Mouse (Mus musculus) intestine, embryonic 14.5 days (tissue): ENCODE data around the gene Mapkap1. TPM values are rescaled to one million over a fixed set of nuclear protein-coding genes. Genes with fewer than 3 reads are reported as not detected.

Experiments
- ATAC-seq: fragments of 200-750 bp; cut with Nextera tagmentation; replicated peaks from 2 replicates; pipeline ENCODE4 v1.8.0; 2017; ENCODE audit warnings: low read depth, moderate number of reproducible peaks, moderate TSS enrichment, moderate library complexity; ENCODE audit not compliant: low FRiP score, low TSS enrichment
- DNase-seq: peaks from one replicate; pipeline ENCODE4 v3.0.0-alpha.2; 2018; ENCODE audit warnings: low spot score
- H3K27ac ChIP-seq: fragments of 300-500 bp; sonication (generic); 2 replicates; pipeline ENCODE4 v1.5.1; 2014; ENCODE audit warnings: low read depth, mild to moderate bottlenecking, control low read depth
- H3K27me3 ChIP-seq: fragments of 300-500 bp; sonication (generic); replicated peaks from 2 replicates; pipeline ENCODE4 v1.6.1; 2014; ENCODE audit warnings: low read length, control low read depth; ENCODE audit not compliant: control insufficient read depth, insufficient read depth
- H3K36me3 ChIP-seq: fragments of 300-500 bp; sonication (generic); 2 replicates; pipeline ENCODE4 v1.6.1; 2014; ENCODE audit warnings: low read length, control low read depth; ENCODE audit not compliant: control insufficient read depth, insufficient read depth
- H3K4me1 ChIP-seq: fragments of 300-500 bp; sonication (generic); replicated peaks from 2 replicates; pipeline ENCODE4 v1.6.1; 2014; ENCODE audit warnings: low read length, control low read depth, mixed read lengths; ENCODE audit not compliant: control insufficient read depth, insufficient read depth
- H3K4me2 ChIP-seq: fragments of 300-500 bp; sonication (generic); 2 replicates; pipeline ENCODE4 v1.6.1; 2014; ENCODE audit warnings: low read length
- H3K4me3 ChIP-seq: fragments of 300-500 bp; sonication (generic); 2 replicates; pipeline ENCODE4 v1.5.1; 2014; ENCODE audit warnings: low read depth, low read length, control low read depth, mixed read lengths
- H3K9ac ChIP-seq: fragments of 300-500 bp; sonication (generic); 2 replicates; pipeline ENCODE4 v1.6.1; 2014; ENCODE audit warnings: mild to moderate bottlenecking, low read length
- H3K9me3 ChIP-seq: fragments of 300-500 bp; sonication (generic); 2 replicates; pipeline ENCODE4 v1.6.1; 2016; ENCODE audit warnings: low read length, control low read depth; ENCODE audit not compliant: control insufficient read depth
- WGBS: fragments of 180-500 bp; shearing (Covaris S2); extraction: QIAGEN DNeasy Blood & Tissue Kit; methylation state at CpG from one replicate; pipeline ENCODE4 v1.1.7; 2014; 5-methylcytosine and 5-hydroxymethylcytosine counted together
- polyA plus RNA-seq: library from polyadenylated mRNA; unstranded; fragments of >200 nt; fragmentation: Nextera tagmentation; extraction: Ambion mirVana; gene quantifications from 2 replicates; pipeline ENCODE4 v1.2.1, GENCODE M21; 2014

The Mapkap1 gene
- polyA plus RNA-seq, 1 experiment from 2014 or later: 89.3 TPM

DNA sequence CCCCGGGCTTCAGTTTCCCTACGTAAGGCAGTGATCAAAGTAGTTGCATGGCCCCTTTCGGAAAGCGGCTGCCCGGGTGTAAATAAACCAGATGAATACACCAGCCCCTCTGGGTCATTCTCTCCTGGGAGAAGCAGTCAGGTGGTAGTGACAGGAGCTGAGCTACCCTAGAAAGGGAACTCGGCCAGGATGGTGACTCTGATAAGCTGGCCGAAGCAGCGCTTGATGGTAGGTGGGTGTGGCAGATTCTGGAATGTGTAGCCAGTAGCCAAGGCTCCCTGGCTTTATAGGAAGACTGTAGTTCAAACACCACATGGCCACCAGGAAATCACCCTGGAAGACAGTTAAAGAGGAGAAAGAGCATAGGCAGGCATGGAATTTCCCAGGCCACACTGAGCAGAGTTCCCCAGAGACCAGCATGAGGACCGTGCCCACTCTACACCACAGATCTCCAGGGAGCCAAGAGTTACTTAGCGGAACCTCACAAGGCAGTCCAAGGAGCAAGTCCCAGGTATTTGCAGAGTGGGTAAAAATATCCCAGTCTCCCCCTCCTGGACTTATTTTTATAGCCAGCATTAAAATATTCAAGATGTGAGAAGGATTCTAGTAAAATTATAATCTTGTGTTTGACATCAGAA lies 214.3 kb downstream of the Mapkap1 start:
- Histone ChIP-seq H3K4me1 (no peaks in the 10 kb centered on the region), H3K27ac (no peak overlapping the region), H3K36me3 (0 out of 2 replicates have a peak, but pooled peaks cover 8% of the 10 kb centered on the region), H3K9ac (0 out of 2 replicates have a peak overlapping the region, but pooled peaks have one; percentile 8), H3K9me3 (no peaks in the 10 kb centered on the region), H3K4me2 (no peak overlapping the region), H3K4me3 (no peak overlapping the region), H3K27me3 (no peaks in the 10 kb centered on the region)
- DNase-seq (no peak), ATAC-seq (0 out of 2 replicates have a peak, but pooled peaks have one; percentile 43)
- 43% methylated on average over 10 of the region's 10 CpGs for WGBS

DNA sequence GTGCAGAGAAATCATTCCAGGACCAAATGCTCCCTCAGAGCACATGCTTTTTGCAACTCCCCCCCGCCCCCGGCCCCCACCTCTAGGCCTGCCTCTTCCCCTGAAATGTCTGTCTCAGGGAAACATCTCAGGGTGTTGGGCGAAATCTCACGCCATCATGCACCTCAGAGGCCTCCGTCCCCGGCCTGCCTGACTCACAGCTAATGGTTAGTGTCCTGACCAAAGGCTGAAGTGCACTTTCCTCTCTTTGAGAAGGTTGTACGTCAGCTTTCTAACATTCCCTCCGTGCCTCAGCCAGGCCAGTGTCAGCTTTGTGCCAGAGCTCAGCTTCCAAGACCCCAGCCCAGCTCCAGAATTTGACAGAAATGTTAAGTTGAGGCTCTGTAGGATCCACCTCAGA lies 214.9 kb downstream of the Mapkap1 start:
- 0 out of 2 replicates have a peak, but pooled peaks cover 8% of the 10 kb centered on the region for H3K36me3 ChIP-seq
- no peaks in the 10 kb centered on the region for H3K4me1 ChIP-seq
- H3K27me3 ChIP-seq: no peaks in the 10 kb centered on the region
- no peak overlapping the region for H3K9ac ChIP-seq
- ATAC-seq (no peak), DNase-seq (no peak)
- no peak overlapping the region for H3K4me3 ChIP-seq
- 78% methylated on average over 8 of the region's 8 CpGs for WGBS
- H3K9me3 ChIP-seq: no peaks in the 10 kb centered on the region
- no peak overlapping the region for H3K4me2 ChIP-seq
- H3K27ac ChIP-seq: no peak overlapping the region

DNA sequence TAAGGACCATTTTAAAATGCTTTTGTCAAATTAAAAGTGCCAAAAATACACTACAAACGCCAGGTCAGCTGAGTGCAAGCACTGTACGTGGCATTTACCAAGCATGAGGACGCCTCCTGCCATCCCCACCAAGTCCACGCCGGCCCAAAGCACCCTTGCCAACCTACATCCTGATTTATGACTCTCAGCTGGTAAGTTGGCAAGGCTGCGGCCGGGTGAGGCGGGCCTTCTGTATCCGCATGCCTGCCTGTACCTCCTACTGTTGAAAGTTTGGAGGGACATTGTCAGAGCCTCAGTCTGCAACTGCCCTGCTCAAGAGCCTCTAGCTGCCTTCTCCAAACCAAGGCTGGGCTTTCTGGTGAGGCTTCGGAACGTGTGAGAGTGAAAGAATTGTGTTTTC lies 215.9 kb downstream of the Mapkap1 start:
- H3K9me3 ChIP-seq: no peaks in the 10 kb centered on the region
- ATAC-seq (no peak), DNase-seq (no peak)
- no peak overlapping the region for H3K4me3 ChIP-seq
- no peak overlapping the region for H3K4me2 ChIP-seq
- 82% methylated on average over 11 of the region's 11 CpGs for WGBS
- peaks cover 7% of the 10 kb centered on the region for H3K4me1 ChIP-seq
- H3K27me3 ChIP-seq: no peaks in the 10 kb centered on the region
- H3K36me3 ChIP-seq: 0 out of 2 replicates have a peak, but pooled peaks cover 8% of the 10 kb centered on the region
- H3K9ac ChIP-seq: no peak overlapping the region
- no peak overlapping the region for H3K27ac ChIP-seq

DNA sequence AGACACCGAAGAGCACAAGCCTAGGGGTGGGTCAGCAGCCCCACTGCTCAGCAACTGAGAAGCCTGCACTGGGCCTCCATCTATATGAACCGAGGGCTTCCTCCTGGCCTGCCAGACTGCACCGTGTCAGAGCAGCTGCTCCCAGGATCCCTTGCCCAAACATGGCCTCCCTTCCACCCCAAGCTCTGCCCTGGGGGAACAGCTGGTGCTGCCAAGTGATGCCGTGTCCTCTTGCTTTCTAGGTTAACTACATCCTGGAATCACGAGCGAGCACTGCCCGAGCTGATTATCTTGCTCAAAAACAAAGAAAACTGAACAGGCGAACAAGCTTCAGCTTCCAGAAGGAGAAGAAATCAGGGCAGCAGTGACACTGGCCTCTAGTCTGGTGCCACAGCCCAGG lies 216.6 kb downstream of the Mapkap1 start:
- 86% methylated on average over 8 of the region's 8 CpGs for WGBS
- DNase-seq (no peak), ATAC-seq (no peak)
- no peaks in the 10 kb centered on the region for H3K27me3 ChIP-seq
- H3K4me2 ChIP-seq: no peak overlapping the region
- H3K36me3 ChIP-seq: 0 out of 2 replicates have a peak, but pooled peaks cover 8% of the 10 kb centered on the region
- no peaks in the 10 kb centered on the region for H3K9me3 ChIP-seq
- no peak overlapping the region for H3K9ac ChIP-seq
- H3K27ac ChIP-seq: no peak overlapping the region
- H3K4me1 ChIP-seq: peaks cover 14% of the 10 kb centered on the region
- H3K4me3 ChIP-seq: no peak overlapping the region

DNA sequence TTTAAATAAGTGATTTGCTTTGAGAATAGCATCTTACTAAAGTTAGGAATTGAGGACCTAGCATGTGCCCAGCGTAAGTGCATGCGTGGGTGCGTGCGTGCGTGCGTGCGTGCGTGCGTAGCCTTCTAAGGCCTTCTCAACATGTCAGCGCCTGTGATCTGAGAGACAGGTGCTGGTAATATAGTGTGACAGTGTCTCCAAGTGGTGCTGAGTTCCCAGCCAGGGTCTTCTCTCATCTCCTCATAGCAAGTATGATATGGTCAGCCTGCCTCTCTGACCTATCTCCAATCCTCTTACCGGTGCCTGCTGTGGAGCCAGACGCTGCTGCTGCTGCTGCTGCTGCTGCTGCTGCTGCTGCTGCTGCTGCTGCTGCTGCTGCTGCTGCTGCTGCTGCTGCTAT lies 217.5 kb downstream of the Mapkap1 start:
- DNase-seq: no peak
- ATAC-seq: no peak
- Histone ChIP-seq H3K4me2 (no peak overlapping the region), H3K27me3 (no peaks in the 10 kb centered on the region), H3K4me3 (no peak overlapping the region), H3K9me3 (no peaks in the 10 kb centered on the region), H3K9ac (no peak overlapping the region), H3K27ac (no peak overlapping the region), H3K36me3 (0 out of 2 replicates have a peak, but pooled peaks cover 8% of the 10 kb centered on the region), H3K4me1 (peaks cover 22% of the 10 kb centered on the region)
- WGBS: 93% methylated on average over 12 of the region's 12 CpGs

DNA sequence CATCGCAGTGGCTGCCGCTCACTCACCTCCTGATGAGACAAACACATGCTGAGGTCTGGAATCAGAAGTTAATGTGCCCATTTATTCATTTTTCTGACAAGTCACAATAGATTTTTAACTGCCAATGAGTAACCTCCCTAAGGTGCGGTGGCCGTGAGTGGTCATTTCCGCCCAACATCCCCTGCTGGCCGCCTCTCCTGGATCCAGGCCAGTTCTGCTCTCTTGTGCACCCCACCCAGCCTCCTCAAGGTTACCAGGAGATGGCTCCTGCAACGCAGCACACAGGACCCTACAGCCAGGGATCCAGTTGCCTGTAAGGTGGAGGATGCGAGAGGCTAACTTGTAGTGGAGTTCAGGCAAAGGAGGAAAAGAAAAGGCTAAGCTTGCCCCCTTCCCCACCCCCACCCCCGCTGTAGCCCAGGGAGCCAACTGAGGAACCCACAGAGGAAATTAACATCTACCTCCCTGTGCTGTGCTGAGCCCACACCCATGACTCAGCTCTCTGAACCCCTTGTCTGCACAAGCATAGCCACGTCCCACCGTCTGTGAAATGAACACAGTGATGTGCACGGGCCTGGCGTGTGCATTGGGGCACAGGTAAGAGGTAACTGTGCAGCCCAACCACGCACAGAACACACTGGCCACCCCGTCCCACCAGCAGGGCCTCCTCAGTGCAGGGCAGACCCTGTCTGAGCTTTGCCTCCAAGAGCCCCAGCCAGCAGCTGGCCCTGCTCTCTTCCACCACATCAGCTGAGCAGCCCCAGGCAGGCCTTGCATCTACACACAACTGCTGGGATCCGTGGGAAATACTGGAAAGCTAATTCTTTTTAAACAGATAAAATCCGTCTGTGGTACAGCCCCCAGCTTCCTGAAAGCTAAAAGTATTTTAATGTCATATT lies 221.0 kb downstream of the Mapkap1 start:
- no peak for DNase-seq
- Histone ChIP-seq H3K4me2 (no peak overlapping the region), H3K4me3 (no peak overlapping the region), H3K27ac (peak overlapping the region; percentile 76), H3K9me3 (no peaks in the 10 kb centered on the region), H3K4me1 (peaks cover 27% of the 10 kb centered on the region), H3K27me3 (no peaks in the 10 kb centered on the region), H3K36me3 (0 out of 2 replicates have a peak, but pooled peaks cover 8% of the 10 kb centered on the region), H3K9ac (no peak overlapping the region)
- ATAC-seq: 0 out of 2 replicates have a peak, but pooled peaks have one; percentile 62
- WGBS: 61% methylated on average over 17 of the region's 17 CpGs

DNA sequence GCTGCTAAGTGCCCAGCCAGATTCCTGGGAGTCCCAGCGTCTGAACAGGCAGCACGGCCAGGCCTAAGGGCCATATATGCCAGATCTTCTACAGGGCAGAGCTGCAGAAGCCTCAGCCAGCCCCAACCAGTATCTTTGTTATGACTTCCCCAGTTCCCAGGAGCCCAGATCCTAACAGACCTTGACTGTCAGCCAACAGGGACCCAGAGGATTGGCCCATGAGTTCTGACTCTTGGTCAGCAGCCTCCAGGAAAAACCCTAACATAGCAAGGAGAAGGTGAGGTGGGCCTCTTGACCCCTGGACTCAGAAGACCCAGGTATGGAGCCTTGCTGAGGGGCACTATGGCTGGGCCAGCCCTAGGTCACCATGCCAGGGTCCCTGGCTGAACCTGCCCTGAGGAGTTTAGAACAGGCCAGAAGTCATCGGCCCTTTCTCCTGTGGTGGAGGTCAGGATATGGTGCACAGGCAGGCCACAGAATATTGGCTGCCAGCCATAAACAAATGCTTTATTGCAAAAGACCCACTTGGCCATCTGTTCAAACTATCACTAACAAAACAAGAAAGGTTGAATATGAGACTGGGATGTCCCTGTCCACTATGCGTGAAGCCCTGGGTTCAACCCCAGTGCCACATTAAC lies 222.5 kb downstream of the Mapkap1 start:
- Histone ChIP-seq H3K27me3 (no peaks in the 10 kb centered on the region), H3K36me3 (0 out of 2 replicates have a peak, but pooled peaks cover 4% of the 10 kb centered on the region), H3K4me1 (peaks cover 27% of the 10 kb centered on the region), H3K9ac (no peak overlapping the region), H3K4me3 (no peak overlapping the region), H3K4me2 (no peak overlapping the region), H3K27ac (peak overlapping the region; percentile 57; the same call in 1 of the 2 replicates), H3K9me3 (no peaks in the 10 kb centered on the region)
- WGBS: 71% methylated on average over 4 of the region's 4 CpGs
- ATAC-seq (no peak), DNase-seq (no peak)

DNA sequence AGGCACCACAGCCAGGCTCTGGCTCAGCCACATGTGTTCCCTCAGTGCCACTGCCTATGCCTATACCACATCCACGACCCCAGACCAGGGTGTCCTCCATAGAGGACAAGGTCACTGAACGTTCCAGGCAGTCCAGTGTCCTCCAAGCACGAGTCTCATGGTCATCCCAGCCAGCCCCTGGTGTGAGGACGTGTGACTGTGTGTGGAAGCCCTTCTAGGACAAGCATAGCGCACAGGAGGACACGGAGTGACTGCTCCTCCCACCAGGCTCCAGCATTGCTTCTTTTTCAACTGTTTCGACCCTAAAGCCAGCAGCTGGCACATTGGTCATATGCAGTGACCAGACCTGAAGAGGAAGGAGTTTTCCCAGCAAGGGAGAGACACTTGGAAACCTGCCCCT lies 223.2 kb downstream of the Mapkap1 start:
- ATAC-seq: no peak
- Histone ChIP-seq H3K27ac (no peak overlapping the region), H3K4me2 (no peak overlapping the region), H3K27me3 (no peaks in the 10 kb centered on the region), H3K9me3 (no peaks in the 10 kb centered on the region), H3K4me3 (no peak overlapping the region), H3K9ac (no peak overlapping the region), H3K4me1 (peaks cover 27% of the 10 kb centered on the region), H3K36me3 (0 out of 2 replicates have a peak, but pooled peaks cover 4% of the 10 kb centered on the region)
- DNase-seq: no peak
- 81% methylated on average over 7 of the region's 7 CpGs for WGBS
